Mouse (Mus musculus): ENCODE results near the gene Map2k2. TPM values are rescaled to one million over a fixed set of nuclear protein-coding genes. Genes with fewer than 3 reads are reported as not detected.
"Not testable (repeated sequence)": the region's sequence is repeated elsewhere in the genome, so short reads cannot be mapped to it uniquely, and the experiment has no call there.

The Map2k2 gene
- polyA plus RNA-seq, 1 experiment: 135 TPM

DNA sequence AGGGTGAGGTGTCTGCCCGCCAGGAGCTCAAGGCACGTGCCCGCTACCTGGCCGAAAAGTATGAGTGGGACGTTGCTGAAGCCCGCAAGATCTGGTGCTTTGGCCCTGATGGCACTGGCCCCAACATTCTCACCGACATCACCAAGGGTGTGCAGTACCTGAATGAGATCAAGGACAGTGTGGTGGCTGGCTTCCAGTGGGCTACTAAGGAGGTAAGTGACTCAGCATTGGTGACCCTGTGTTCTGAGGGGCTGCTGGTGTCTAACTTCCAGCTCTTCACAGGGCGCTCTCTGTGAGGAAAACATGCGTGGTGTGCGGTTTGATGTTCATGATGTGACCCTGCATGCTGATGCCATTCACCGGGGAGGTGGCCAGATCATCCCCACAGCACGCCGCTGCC is 75.2 kb downstream of the Map2k2 start:
- Histone ChIP-seq H3K36me3 (ENCODE audit: control insufficient read depth, insufficient read depth, low read length) (peaks cover 48% of the 10 kb centered on the region), H3K27ac (ENCODE audit: insufficient read depth, low read length) (no peak overlapping the region), H3K4me1 (ENCODE audit: control insufficient read depth, insufficient read depth, insufficient read length) (peaks cover 11% of the 10 kb centered on the region; the same call in 1 of the 2 replicates), H3K27me3 (ENCODE audit: control insufficient read depth, insufficient read depth, low read length) (no peaks in the 10 kb centered on the region), H3K4me3 (ENCODE audit: extremely low read depth, insufficient read depth, insufficient read length) (no peak overlapping the region)
- no peak for DNase-seq (ENCODE audit: low read depth in 1 of 2, low spot score in 2 of 2)
- TF ChIP-seq CTCF (IDR thresholded peaks at IDR 0.05; ENCODE audit: extremely low read depth, insufficient read depth, insufficient read length, insufficient replicate concordance): no peak
- WGBS: 93% methylated on average over 13 of the region's 13 CpGs

DNA sequence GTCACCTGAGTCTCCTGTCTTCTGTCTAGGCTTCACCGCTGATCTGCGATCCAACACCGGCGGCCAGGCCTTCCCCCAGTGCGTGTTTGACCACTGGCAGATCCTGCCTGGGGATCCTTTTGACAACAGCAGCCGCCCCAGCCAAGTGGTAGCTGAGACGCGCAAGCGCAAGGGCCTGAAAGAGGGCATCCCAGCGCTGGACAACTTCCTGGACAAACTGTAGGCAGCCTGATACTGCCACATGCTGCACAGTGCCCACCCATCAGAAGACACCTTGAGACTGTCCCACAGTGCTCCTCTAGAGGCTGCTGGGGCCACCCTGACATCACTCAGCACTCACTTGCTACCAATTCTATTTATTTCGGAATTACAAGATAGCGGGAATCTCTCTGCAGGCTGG is 76.1 kb downstream of the Map2k2 start:
- 91% methylated on average over 12 of the region's 12 CpGs for WGBS
- not testable (repeated sequence) for DNase-seq (ENCODE audit: low read depth in 1 of 2, low spot score in 2 of 2); H3K27ac ChIP-seq (ENCODE audit: insufficient read depth, low read length); H3K27me3 ChIP-seq (ENCODE audit: control insufficient read depth, insufficient read depth, low read length); H3K4me3 ChIP-seq (ENCODE audit: extremely low read depth, insufficient read depth, insufficient read length)
- peaks cover 50% of the 10 kb centered on the region for H3K36me3 ChIP-seq (ENCODE audit: control insufficient read depth, insufficient read depth, low read length)
- H3K4me1 ChIP-seq (ENCODE audit: control insufficient read depth, insufficient read depth, insufficient read length): peaks cover 11% of the 10 kb centered on the region; the same call in 1 of the 2 replicates

DNA sequence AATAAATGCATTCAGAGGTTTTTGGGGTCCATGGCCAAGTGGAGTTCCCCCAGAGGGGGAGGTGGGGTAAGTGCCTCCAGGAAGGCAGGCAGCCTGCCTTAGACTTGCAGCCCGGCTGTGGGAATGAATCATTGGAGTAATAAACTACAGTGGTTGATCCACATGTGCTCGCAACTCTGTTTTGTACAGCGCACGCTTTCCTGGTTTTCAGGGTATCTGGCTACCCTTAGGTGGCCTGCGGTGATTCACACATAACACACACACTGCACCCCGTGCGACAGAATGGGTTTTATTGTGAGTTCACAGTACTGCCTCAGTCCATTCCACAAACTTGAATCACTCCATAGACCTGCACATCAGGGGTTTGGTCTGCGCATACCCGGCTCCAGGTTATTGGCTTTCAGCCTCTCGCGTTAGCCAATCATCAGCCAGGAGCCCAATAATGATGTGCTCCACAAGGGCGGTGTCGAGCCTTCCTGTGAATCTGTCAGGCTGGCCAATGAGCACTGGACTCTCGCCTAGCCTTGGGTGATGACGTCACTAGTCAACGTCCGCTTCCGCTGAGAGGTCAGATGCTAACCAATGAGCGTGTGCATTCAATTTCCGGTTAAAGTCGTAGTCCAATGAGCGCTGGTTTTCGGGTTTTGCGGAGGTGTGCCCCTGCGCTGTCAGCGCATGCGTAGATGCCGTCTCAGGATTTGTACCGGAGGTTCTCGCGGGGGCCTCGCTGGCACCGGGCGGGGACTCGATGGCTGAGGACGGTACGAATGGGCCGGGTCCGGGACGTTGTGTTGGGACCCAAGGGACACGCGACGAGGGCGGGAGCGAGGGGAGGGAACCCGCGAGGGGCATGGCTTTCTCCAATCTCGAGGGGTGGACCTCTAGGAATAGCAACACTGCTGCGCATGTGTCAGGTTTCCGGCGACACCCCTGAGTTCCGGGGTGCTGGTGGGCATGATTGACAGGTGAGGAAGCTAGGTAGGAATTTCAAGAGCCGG is 76.9 kb downstream of the Map2k2 start, which contains the start of gene Dapk3:
Gene Dapk3, plus strand, starts transcription at position 670 of the 998 bp plus-strand sequence.
- no peak for TF ChIP-seq CTCF (IDR thresholded peaks at IDR 0.05; ENCODE audit: extremely low read depth, insufficient read depth, insufficient read length, insufficient replicate concordance)
- peak; percentile 21; the same call in 1 of the 2 replicates for TF ChIP-seq POLR2A (IDR thresholded peaks at IDR 0.05; ENCODE audit: low read depth, low read length)
- Histone ChIP-seq H3K27me3 (ENCODE audit: control insufficient read depth, insufficient read depth, low read length) (no peaks in the 10 kb centered on the region), H3K36me3 (ENCODE audit: control insufficient read depth, insufficient read depth, low read length) (peaks cover 56% of the 10 kb centered on the region), H3K27ac (ENCODE audit: insufficient read depth, low read length) (peak within 1 kb of the TSS; percentile 93), H3K4me3 (ENCODE audit: extremely low read depth, insufficient read depth, insufficient read length) (peak within 1 kb of the TSS; percentile 85), H3K4me1 (ENCODE audit: control insufficient read depth, insufficient read depth, insufficient read length) (peaks cover 11% of the 10 kb centered on the region; the same call in 1 of the 2 replicates)
- peak; percentile 91 to 99 for DNase-seq (ENCODE audit: low read depth in 1 of 2, low spot score in 2 of 2)
- 10% methylated on average over 53 of the region's 53 CpGs for WGBS

Other genes starting within 250 kb of the Map2k2 start
- gene Tmprss9, start 234.1 kb upstream of the Map2k2 start, polyA plus RNA-seq (2012; rRNA removed): 0.08 and 0.09 TPM in 2 replicates
- 123 and 133 TPM in 2 replicates for gene Timm13, start 204.9 kb upstream of the Map2k2 start, polyA plus RNA-seq (2012; rRNA removed)
- 11.0 and 13.2 TPM in 2 replicates for gene Lmnb2, start 187.7 kb upstream of the Map2k2 start, polyA plus RNA-seq (2012; rRNA removed)
- gene Gadd45b, start 175.8 kb upstream of the Map2k2 start, polyA plus RNA-seq (2012; rRNA removed): 35.7 and 46.8 TPM in 2 replicates
- 0.75 and 0.91 TPM in 2 replicates for gene Gng7, start 91.0 kb upstream of the Map2k2 start, polyA plus RNA-seq (2012; rRNA removed)
- 0.04 TPM in 1 of 2 replicates, not detected in the other for gene Diras1, start 80.3 kb upstream of the Map2k2 start, polyA plus RNA-seq (2012; rRNA removed)
- gene Slc39a3, start 68.5 kb upstream of the Map2k2 start, polyA plus RNA-seq (2012; rRNA removed): 22.3 and 26.0 TPM in 2 replicates
- 88.8 and 114 TPM in 2 replicates for gene Sgta, start 45.7 kb upstream of the Map2k2 start, polyA plus RNA-seq (2012; rRNA removed)
- 17.9 and 27.2 TPM in 2 replicates for gene Thop1, start 35.9 kb upstream of the Map2k2 start, polyA plus RNA-seq (2012; rRNA removed)
- 0.27 and 0.32 TPM in 2 replicates for gene Creb3l3, start 7.0 kb upstream of the Map2k2 start, polyA plus RNA-seq (2012; rRNA removed)
- gene Zbtb7a, start 29.3 kb downstream of the Map2k2 start, polyA plus RNA-seq (2012; rRNA removed): 64.6 and 95.2 TPM in 2 replicates
- 36.1 and 45.8 TPM in 2 replicates for gene Pias4, start 62.0 kb downstream of the Map2k2 start, polyA plus RNA-seq (2012; rRNA removed)
- 1,457 and 1,736 TPM in 2 replicates for gene Eef2, start 70.7 kb downstream of the Map2k2 start, polyA plus RNA-seq (2012; rRNA removed)
- gene Dapk3, start 77.1 kb downstream of the Map2k2 start, polyA plus RNA-seq (2012; rRNA removed): 58.0 and 84.5 TPM in 2 replicates
- not detected in 2 replicates for gene 4930442H23Rik, start 77.9 kb downstream of the Map2k2 start, polyA plus RNA-seq (2012; rRNA removed)
- not detected in 2 replicates for gene Nmrk2, start 96.1 kb downstream of the Map2k2 start, polyA plus RNA-seq (2012; rRNA removed)
- 0.92 and 0.95 TPM in 2 replicates for gene Atcay, start 124.9 kb downstream of the Map2k2 start, polyA plus RNA-seq (2012; rRNA removed)
- gene Zfr2, start 127.2 kb downstream of the Map2k2 start, polyA plus RNA-seq (2012; rRNA removed): 5.5 and 6.1 TPM in 2 replicates
- 22.5 and 30.0 TPM in 2 replicates for gene Matk, start 147.0 kb downstream of the Map2k2 start, polyA plus RNA-seq (2012; rRNA removed)
- 63.6 and 86.9 TPM in 2 replicates for gene Mrpl54, start 161.0 kb downstream of the Map2k2 start, polyA plus RNA-seq (2012; rRNA removed)
- gene Apba3, start 161.0 kb downstream of the Map2k2 start, polyA plus RNA-seq (2012; rRNA removed): 63.0 and 77.1 TPM in 2 replicates
- gene Tjp3, start 185.7 kb downstream of the Map2k2 start, polyA plus RNA-seq (2012; rRNA removed): 8.1 and 10.6 TPM in 2 replicates
- gene Pip5k1c, start 187.0 kb downstream of the Map2k2 start, polyA plus RNA-seq (2012; rRNA removed): 93.2 and 111 TPM in 2 replicates
- gene Cactin, start 215.2 kb downstream of the Map2k2 start, polyA plus RNA-seq (2012; rRNA removed): 38.6 and 44.8 TPM in 2 replicates
- 68.1 and 92.5 TPM in 2 replicates for gene Tbxa2r, start 222.8 kb downstream of the Map2k2 start, polyA plus RNA-seq (2012; rRNA removed)
- 1.3 and 1.7 TPM in 2 replicates for gene Gipc3, start 237.4 kb downstream of the Map2k2 start, polyA plus RNA-seq (2012; rRNA removed)
- gene Hmg20b, start 244.6 kb downstream of the Map2k2 start, polyA plus RNA-seq (2012; rRNA removed): 74.8 and 92.9 TPM in 2 replicates

Measured in spleen, adult 2 months (tissue).